In genomic region chr9:121000641-121001320, GRCm38 (mm10) we compare ENCODE assay signal across 9 mouse cellular contexts.
DNase-seq lines count a peak whose midpoint lies in the region; ATAC-seq lines count a peak whose summit lies in the region.
"Had no signal": no experiment of that assay in that cellular context is flagged by ENCODE, and none has a peak within 500 bp of the region (broad histone marks: within the 10 kb centered on the region; RNA-seq: fewer than 3 reads in every experiment).

No protein-coding gene starts in this region.

- H3K9me3 ChIP-seq in limb, embryonic 13.5 days: no peaks in the 10 kb centered on the region
- no peaks in the 10 kb centered on the region for H3K9me3 ChIP-seq in limb, embryonic 10.5 days (replicated peaks)

- H3K27me3 ChIP-seq in limb, embryonic 13.5 days: no peaks in the 10 kb centered on the region
- no peaks in the 10 kb centered on the region for H3K27me3 ChIP-seq in limb, embryonic 10.5 days (ENCODE audit: low read depth, poor library complexity, severe bottlenecking)

- no peak overlapping the region for H3K9ac ChIP-seq in limb, embryonic 13.5 days

- peak overlapping the region; percentile 33; the same call in 1 of the 2 replicates for H3K27ac ChIP-seq in limb, embryonic 13.5 days
- no peak overlapping the region for H3K27ac ChIP-seq in limb, embryonic 10.5 days
- H3K27ac ChIP-seq: gastrocnemius, adult 2 months had no signal

- no peak for ATAC-seq in limb, embryonic 13.5 days (ENCODE audit: low FRiP score, low read depth)

- H3K36me3 ChIP-seq in limb, embryonic 13.5 days: no peaks in the 10 kb centered on the region
- H3K36me3 ChIP-seq in limb, embryonic 10.5 days: no peaks in the 10 kb centered on the region

- H3K4me2 ChIP-seq in limb, embryonic 13.5 days (replicated peaks): no peak overlapping the region

- DNase-seq in limb, embryonic 10.5 days (ENCODE audit: low spot score): no peak
- DNase-seq in frontal cortex, postnatal 10 days (ENCODE audit: low spot score in 2 of 2): peak; percentile 38 to 51
- peak; percentile 46 to 50 for DNase-seq in layer of hippocampus, adult 8-10 months (ENCODE audit: low spot score in 2 of 2)
- DNase-seq in right cerebral cortex, postnatal 36 days (ENCODE audit: low spot score in 2 of 2): peak; percentile 22 to 60
- DNase-seq in urinary bladder, postnatal 10 days (ENCODE audit: low spot score): no peak
- no peak for DNase-seq in cerebellum, adult 18-20 months
- DNase-seq: gastrocnemius, adult 2 months; thymus, postnatal 14 days had no signal

- 65% methylated on average over 7 of the region's 7 CpGs for WGBS in limb, embryonic 13.5 days
- 82% methylated on average over 7 of the region's 7 CpGs for WGBS in limb, embryonic 10.5 days

- no peak overlapping the region for H3K4me3 ChIP-seq in limb, embryonic 13.5 days
- H3K4me3 ChIP-seq in limb, embryonic 10.5 days: no peak overlapping the region
- H3K4me3 ChIP-seq: gastrocnemius, adult 2 months had no signal

- H3K4me1 ChIP-seq in limb, embryonic 13.5 days: peaks cover 31% of the 10 kb centered on the region
- peaks cover 13% of the 10 kb centered on the region for H3K4me1 ChIP-seq in limb, embryonic 10.5 days

Comparison
In these comparisons a context has a peak if more than half of its experiments do, and no peak if none do; other contexts are left out.
1. DNase-seq: peak in frontal cortex, postnatal 10 days (2 of 2), layer of hippocampus, adult 8-10 months (2 of 2) and right cerebral cortex, postnatal 36 days (2 of 2); none in limb, embryonic 10.5 days (single experiment), urinary bladder, postnatal 10 days (single experiment) and cerebellum, adult 18-20 months (0 of 2).